Mouse (Mus musculus) limb, embryonic 14.5 days (tissue): ENCODE measurements around the gene Usp54. TPM values are rescaled to one million over a fixed set of nuclear protein-coding genes. Genes with fewer than 3 reads are reported as not detected.

ENCODE experiments used
- ATAC-seq: fragments of 200-750 bp; cut with Nextera tagmentation; 2 replicates; pipeline ENCODE4 v1.8.0; 2017; ENCODE audit warnings: low read depth, moderate number of reproducible peaks, moderate TSS enrichment; ENCODE audit not compliant: low FRiP score
- DNase-seq: peaks from one replicate; pipeline ENCODE4 v3.0.0-alpha.2; 2015; ENCODE audit warnings: low spot score
- H3K27ac ChIP-seq: fragments of 300-500 bp; sonication (generic); replicated peaks from 2 replicates; pipeline ENCODE4 v1.5.1; 2014; ENCODE audit warnings: low read depth, mild to moderate bottlenecking, low read length, moderate library complexity, mixed read lengths
- H3K27me3 ChIP-seq: fragments of 300-500 bp; sonication (generic); 2 replicates; pipeline ENCODE4 v1.6.1; 2014; ENCODE audit warnings: low read length, mixed read lengths; ENCODE audit not compliant: control insufficient read depth, insufficient read depth
- H3K36me3 ChIP-seq: fragments of 300-500 bp; sonication (generic); 2 replicates; pipeline ENCODE4 v1.6.1; 2014; ENCODE audit warnings: mild to moderate bottlenecking, low read length, moderate library complexity, mixed read lengths; ENCODE audit not compliant: control insufficient read depth, insufficient read depth
- H3K4me1 ChIP-seq: fragments of 300-500 bp; sonication (generic); 2 replicates; pipeline ENCODE4 v1.6.1; 2014; ENCODE audit warnings: antibody characterized with exemption, low read length, mixed read lengths; ENCODE audit not compliant: control insufficient read depth, insufficient read depth
- H3K4me2 ChIP-seq: fragments of 300-500 bp; sonication (generic); replicated peaks from 2 replicates; pipeline ENCODE4 v1.6.1; 2014; ENCODE audit warnings: low read depth, mild to moderate bottlenecking, low read length, moderate library complexity; ENCODE audit not compliant: severe bottlenecking
- H3K4me3 ChIP-seq: fragments of 300-500 bp; sonication (generic); replicated peaks from 2 replicates; pipeline ENCODE4 v1.5.1; 2014; ENCODE audit warnings: low read length
- H3K9ac ChIP-seq: fragments of 300-500 bp; sonication (generic); 2 replicates; pipeline ENCODE4 v1.6.1; 2014; ENCODE audit warnings: mild to moderate bottlenecking, low read depth, low read length, moderate library complexity; ENCODE audit not compliant: severe bottlenecking
- H3K9me3 ChIP-seq: fragments of 300-500 bp; sonication (generic); 2 replicates; pipeline ENCODE4 v1.6.1; 2016; ENCODE audit warnings: low read length; ENCODE audit not compliant: control insufficient read depth
- POLR2A ChIP-seq: fragments of 200-500 bp; IDR thresholded peaks from 2 replicates; pipeline ENCODE4 v1.8.0; 2012; ENCODE audit warnings: inconsistent platforms, mild to moderate bottlenecking, moderate library complexity, borderline replicate concordance; ENCODE audit not compliant: insufficient read depth, insufficient read length; ENCODE audit errors: extremely low read depth
- WGBS: fragments of 180-500 bp; shearing (Covaris S2); extraction: QIAGEN DNeasy Blood & Tissue Kit; methylation state at CpG from one replicate; pipeline ENCODE4 v1.1.7; 2014; 5-methylcytosine and 5-hydroxymethylcytosine counted together
- polyA plus RNA-seq, 2 experiments: library from polyadenylated mRNA; depleted of rRNA in 1 of 2; stranded (reverse) in 1 of 2; unstranded in 1 of 2; fragments of >200 nt; fragmentation: Nextera tagmentation in 1 of 2; extraction: Ambion mirVana in 1 of 2; gene quantifications; 2 replicates each; pipeline versions ENCODE4 v1.2.1 to v1.2.3; 2012 to 2014

Usp54 gene
- polyA plus RNA-seq, 2 experiments: 9.6 to 16.3 TPM

- TF ChIP-seq POLR2A: peak; percentile 46; the same call in 1 of the 2 replicates
- 2% methylated on average over 48 of the region's 52 CpGs for WGBS
- peak; percentile 98 for DNase-seq
- H3K9me3 ChIP-seq: no peaks in the 10 kb centered on the region
- peak overlapping the region; percentile 85 for H3K4me2 ChIP-seq
- ATAC-seq: peak; percentile 77
- peaks cover 26% of the 10 kb centered on the region for H3K4me1 ChIP-seq
- peak overlapping the region; percentile 94 for H3K27ac ChIP-seq
- peak overlapping the region; percentile 81 for H3K9ac ChIP-seq
- no peaks in the 10 kb centered on the region for H3K27me3 ChIP-seq
- peak overlapping the region; percentile 74 for H3K4me3 ChIP-seq
- H3K36me3 ChIP-seq: no peaks in the 10 kb centered on the region
These were observed 20.2 kb upstream of the Usp54 start for GRCm38 (mm10) chr14:20660827-20661660.

- H3K9ac ChIP-seq: no peak overlapping the region
- H3K27ac ChIP-seq: no peak overlapping the region
- WGBS: 98% methylated on average over 7 of the region's 7 CpGs
- peaks cover 22% of the 10 kb centered on the region for H3K4me1 ChIP-seq
- H3K4me3 ChIP-seq: no peak overlapping the region
- no peaks in the 10 kb centered on the region for H3K27me3 ChIP-seq
- H3K9me3 ChIP-seq: no peaks in the 10 kb centered on the region
- no peak for TF ChIP-seq POLR2A
- no peak for ATAC-seq
- H3K36me3 ChIP-seq: no peaks in the 10 kb centered on the region
- no peak for DNase-seq
- no peak overlapping the region for H3K4me2 ChIP-seq
These were observed 18.8 kb upstream of the Usp54 start for GRCm38 (mm10) chr14:20659687-20660086.

GRCm38 (mm10) chr14:20658902-20659301 lies 18.0 kb upstream of the Usp54 start:
- 85% methylated on average over 6 of the region's 6 CpGs for WGBS
- H3K27me3 ChIP-seq: no peaks in the 10 kb centered on the region
- H3K4me2 ChIP-seq: no peak overlapping the region
- peaks cover 15% of the 10 kb centered on the region for H3K4me1 ChIP-seq
- H3K9me3 ChIP-seq: no peaks in the 10 kb centered on the region
- no peak overlapping the region for H3K4me3 ChIP-seq
- H3K27ac ChIP-seq: no peak overlapping the region
- no peak overlapping the region for H3K9ac ChIP-seq
- no peak for ATAC-seq
- no peak for DNase-seq
- TF ChIP-seq POLR2A: no peak
- no peaks in the 10 kb centered on the region for H3K36me3 ChIP-seq

- H3K27ac ChIP-seq: no peak overlapping the region
- no peaks in the 10 kb centered on the region for H3K27me3 ChIP-seq
- H3K9ac ChIP-seq: no peak overlapping the region
- no peaks in the 10 kb centered on the region for H3K36me3 ChIP-seq
- H3K4me1 ChIP-seq: peaks cover 12% of the 10 kb centered on the region
- peak; percentile 82 for DNase-seq
- no peaks in the 10 kb centered on the region for H3K9me3 ChIP-seq
- no peak overlapping the region for H3K4me2 ChIP-seq
- TF ChIP-seq POLR2A: no peak
- no peak for ATAC-seq
- H3K4me3 ChIP-seq: no peak overlapping the region
These were observed 17.5 kb upstream of the Usp54 start for GRCm38 (mm10) chr14:20658326-20658725.

DNA sequence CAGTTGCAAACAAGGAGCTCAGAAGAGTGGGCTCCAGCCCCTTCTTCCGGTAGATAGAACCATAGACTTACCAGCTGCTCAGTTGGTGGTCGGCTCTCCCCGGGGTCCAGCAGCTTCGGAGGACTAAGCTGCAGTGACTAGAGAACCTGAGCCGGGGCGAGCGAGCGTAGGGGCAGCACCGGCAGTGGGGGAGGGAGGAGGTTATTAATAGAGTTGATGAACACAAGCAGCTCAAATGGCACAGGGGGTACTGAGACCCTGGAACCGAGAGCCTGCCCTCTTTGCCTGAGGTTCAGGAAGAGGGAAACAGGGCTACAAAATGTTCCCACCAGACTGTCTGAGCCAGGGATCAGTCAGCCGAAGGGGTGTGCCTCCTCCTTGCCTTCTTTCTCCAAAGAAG lies 15.5 kb upstream of the Usp54 start, which contains the start of gene Myoz1:
Myoz1 (minus strand) TSS at position 180 of the 400 bp plus-strand sequence.
- Histone ChIP-seq H3K4me1 (peaks cover 5% of the 10 kb centered on the region), H3K4me3 (no peak within 1 kb of the TSS), H3K36me3 (no peaks in the 10 kb centered on the region), H3K4me2 (no peak within 1 kb of the TSS), H3K27me3 (no peaks in the 10 kb centered on the region), H3K9ac (no peak within 1 kb of the TSS), H3K9me3 (no peaks in the 10 kb centered on the region), H3K27ac (no peak within 1 kb of the TSS)
- no peak for ATAC-seq
- no peak for DNase-seq
- no peak for TF ChIP-seq POLR2A
- WGBS: 48% methylated on average over 11 of the region's 11 CpGs

DNA sequence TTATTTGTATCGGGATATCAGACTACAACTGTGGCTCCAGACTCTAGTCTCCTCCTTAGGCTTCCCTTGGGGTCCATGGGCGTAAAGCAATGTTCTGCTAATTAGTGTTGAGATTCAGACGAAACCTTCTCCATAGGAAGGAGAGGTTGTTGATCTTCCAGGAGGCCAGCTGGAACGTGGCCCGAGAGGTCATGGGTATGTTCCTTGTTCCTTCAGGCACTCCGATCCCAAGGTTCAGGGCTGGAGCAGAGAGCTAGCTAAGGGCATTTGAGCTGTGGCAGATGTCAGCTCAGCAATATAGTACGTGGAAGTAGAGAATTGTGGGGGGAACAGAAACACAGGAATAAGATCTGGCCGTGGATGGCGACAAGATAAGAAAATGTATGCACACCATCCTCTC lies 14.9 kb upstream of the Usp54 start:
- Histone ChIP-seq H3K27ac (no peak overlapping the region), H3K4me3 (no peak overlapping the region), H3K9ac (no peak overlapping the region), H3K4me2 (no peak overlapping the region), H3K4me1 (peaks cover 4% of the 10 kb centered on the region), H3K27me3 (no peaks in the 10 kb centered on the region), H3K9me3 (no peaks in the 10 kb centered on the region), H3K36me3 (no peaks in the 10 kb centered on the region)
- WGBS: 74% methylated on average over 9 of the region's 9 CpGs
- no peak for DNase-seq
- no peak for TF ChIP-seq POLR2A
- ATAC-seq: no peak
